Mouse (Mus musculus) 416B (cell line): Measurements from ENCODE around the gene Ccl21b.
"Not testable (repeated sequence)": the region's sequence is repeated elsewhere in the genome, so short reads cannot be mapped to it uniquely, and the experiment has no call there.

Experiments used
- DNase-seq: peaks from one replicate; pipeline ENCODE4 v3.0.0; 2011; ENCODE audit warnings: low read depth

The Ccl21b gene

GRCm38 (mm10) chr4:42255467-42255866 is at the start of gene Ccl21b:
TSS of gene Ccl21b (plus strand) at chr4:42255767.
- not testable (repeated sequence) for DNase-seq

DNA sequence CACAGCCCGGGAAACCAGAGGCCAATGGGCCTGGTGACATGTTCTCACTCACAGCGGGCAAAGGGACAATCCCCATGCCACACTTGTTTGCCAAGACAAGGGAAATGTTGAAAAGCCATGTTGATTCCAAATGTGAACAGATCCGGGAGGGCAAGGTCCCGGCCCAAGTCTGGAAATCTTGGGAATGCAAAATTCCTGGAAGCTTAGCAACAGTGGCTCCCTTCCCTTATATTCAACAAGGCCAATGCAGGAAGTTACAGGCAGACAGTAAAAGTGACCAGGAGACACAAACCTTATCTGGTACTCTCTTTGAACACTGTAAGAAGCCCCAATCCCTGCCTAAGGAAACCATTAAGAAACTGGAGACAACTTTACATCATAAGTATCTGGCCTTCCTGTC is 15.2 kb upstream of the Ccl21b start, which contains the start of gene Gm10600:
Gm10600 (plus strand) TSS at position 301 of the 400 bp plus-strand sequence.
- DNase-seq, result not testable (repeated sequence)

GRCm38 (mm10) chr4:42293967-42294366 is 38.4 kb downstream of the Ccl21b start, which contains the start of gene Gm21953:
TSS of gene Gm21953 (plus strand) at chr4:42294267.
- DNase-seq, result not testable (repeated sequence)
